Mouse (Mus musculus): ENCODE measurements around the gene Celf2.
"Not testable (repeated sequence)": the region's sequence is repeated elsewhere in the genome, so short reads cannot be mapped to it uniquely, and the experiment has no call there.

Celf2 gene

GRCm38 (mm10) chr2:6598124-6598878, 911.1 kb downstream of the Celf2 start:
- no peak for DNase-seq (ENCODE audit: low spot score)

- peak; percentile 65 for DNase-seq (ENCODE audit: low spot score)
Observed at GRCm38 (mm10) chr2:6594736-6595135, 914.6 kb downstream of the Celf2 start.

- no peak for DNase-seq (ENCODE audit: low spot score)
Observed at GRCm38 (mm10) chr2:6594160-6594559, 915.2 kb downstream of the Celf2 start.

- no peak for DNase-seq (ENCODE audit: low spot score)
Observed at GRCm38 (mm10) chr2:6593739-6594138, 915.6 kb downstream of the Celf2 start.

GRCm38 (mm10) chr2:6586122-6586681, 923.2 kb downstream of the Celf2 start:
- DNase-seq (ENCODE audit: low spot score): no peak

- no peak for DNase-seq (ENCODE audit: low spot score)
Observed at GRCm38 (mm10) chr2:6585069-6585754, 924.2 kb downstream of the Celf2 start.

- no peak for DNase-seq (ENCODE audit: low spot score)
Observed at GRCm38 (mm10) chr2:6582711-6583110, 926.7 kb downstream of the Celf2 start.

GRCm38 (mm10) chr2:6580066-6580465, 929.3 kb downstream of the Celf2 start:
- DNase-seq (ENCODE audit: low spot score): no peak

- not testable (repeated sequence) for DNase-seq (ENCODE audit: low spot score)
Observed at GRCm38 (mm10) chr2:6575316-6575715, 934.0 kb downstream of the Celf2 start.

GRCm38 (mm10) chr2:6573640-6574039, 935.7 kb downstream of the Celf2 start:
- no peak for DNase-seq (ENCODE audit: low spot score)

GRCm38 (mm10) chr2:6572976-6573375, 936.4 kb downstream of the Celf2 start:
- DNase-seq (ENCODE audit: low spot score): no peak

GRCm38 (mm10) chr2:6569040-6569542, 940.3 kb downstream of the Celf2 start:
- DNase-seq (ENCODE audit: low spot score): no peak

GRCm38 (mm10) chr2:6565175-6565574, 944.2 kb downstream of the Celf2 start:
- DNase-seq (ENCODE audit: low spot score): no peak

GRCm38 (mm10) chr2:6561337-6561736, 948.0 kb downstream of the Celf2 start:
- DNase-seq (ENCODE audit: low spot score): no peak

- peak; percentile 34 for DNase-seq (ENCODE audit: low spot score)
Observed at GRCm38 (mm10) chr2:6560802-6561201, 948.6 kb downstream of the Celf2 start.

- DNase-seq (ENCODE audit: low spot score): no peak
Observed at GRCm38 (mm10) chr2:6559581-6559980, 949.8 kb downstream of the Celf2 start.

GRCm38 (mm10) chr2:6558303-6559254, 950.8 kb downstream of the Celf2 start:
- no peak for DNase-seq (ENCODE audit: low spot score)

- DNase-seq (ENCODE audit: low spot score): no peak
Observed at GRCm38 (mm10) chr2:6557749-6558148, 951.6 kb downstream of the Celf2 start.

GRCm38 (mm10) chr2:6556913-6557312, 952.5 kb downstream of the Celf2 start:
- DNase-seq (ENCODE audit: low spot score): no peak

GRCm38 (mm10) chr2:6553656-6554055, 955.7 kb downstream of the Celf2 start:
- DNase-seq (ENCODE audit: low spot score): no peak

GRCm38 (mm10) chr2:6549251-6549650, 960.1 kb downstream of the Celf2 start:
- DNase-seq (ENCODE audit: low spot score): no peak

GRCm38 (mm10) chr2:6547139-6547664, 962.2 kb downstream of the Celf2 start:
- no peak for DNase-seq (ENCODE audit: low spot score)
